Mouse (Mus musculus) adipose tissue, adult 10 weeks (tissue): Measurements from ENCODE around the gene Cd79a. TPM values are rescaled to one million over a fixed set of nuclear protein-coding genes. Genes with fewer than 3 reads are reported as not detected.

Experiments used
- polyA plus RNA-seq: library from polyadenylated mRNA; stranded (reverse); fragments of 350-450 nt; fragmentation: Illumina TruSeq; extraction: RNeasy Lipid Tissue Mini Kit (QIAGEN cat#74804); gene quantifications from one replicate; pipeline ENCODE4 v1.2.3, GENCODE M21; 2014; ENCODE audit warnings: low read depth, low replicate concordance

Gene Cd79a
- polyA plus RNA-seq = 0.69 TPM

GRCm38 (mm10) chr7:24897224-24897623, at the start of gene Cd79a:
TSS of gene Cd79a (plus strand) at chr7:24897381.

GRCm38 (mm10) chr7:24861913-24862312, 35.3 kb upstream of the Cd79a start, which contains the start of gene Gm9844:
TSS of gene Gm9844 (plus strand) at chr7:24862213.

GRCm38 (mm10) chr7:24869532-24870165, 27.5 kb upstream of the Cd79a start, which contains the start of the genes Lypd4 and Dmrtc2:
TSS of gene Lypd4 (minus strand) at chr7:24869941.
TSS of gene Dmrtc2 (plus strand) at chr7:24870057.

GRCm38 (mm10) chr7:24883896-24884692, 13.1 kb upstream of the Cd79a start, which contains the start of gene Rps19:
TSS of gene Rps19 (plus strand) at chr7:24884371.

GRCm38 (mm10) chr7:24902630-24903443, 5.7 kb downstream of the Cd79a start, which contains the start of gene Arhgef1:
TSS of gene Arhgef1 (plus strand) at chr7:24902912.

GRCm38 (mm10) chr7:24944257-24944950, 47.2 kb downstream of the Cd79a start, which contains the start of gene Gm4881:
TSS of gene Gm4881 (minus strand) at chr7:24944494.

Other genes starting within 250 kb of the Cd79a start
- 5.0 TPM for gene Tex101, start 220.7 kb upstream of the Cd79a start, polyA plus RNA-seq
- gene BC049730, start 188.1 kb upstream of the Cd79a start, polyA plus RNA-seq = 1.4 TPM
- gene Gm4763, start 170.5 kb upstream of the Cd79a start, polyA plus RNA-seq = 1.3 TPM
- 1.2 TPM for gene Cd177, start 137.1 kb upstream of the Cd79a start, polyA plus RNA-seq
- gene Ceacam10, start 120.2 kb upstream of the Cd79a start, polyA plus RNA-seq = 509 TPM
- gene Gm9844, start 35.2 kb upstream of the Cd79a start, polyA plus RNA-seq = 1.8 TPM
- gene Lypd4, start 27.4 kb upstream of the Cd79a start, polyA plus RNA-seq = 8.7 TPM
- 1.4 TPM for gene Dmrtc2, start 27.3 kb upstream of the Cd79a start, polyA plus RNA-seq
- 1,055 TPM for gene Rps19, start 13.0 kb upstream of the Cd79a start, polyA plus RNA-seq
- 85.9 TPM for gene Arhgef1, start 5.5 kb downstream of the Cd79a start, polyA plus RNA-seq
- gene Gm4881, start 47.1 kb downstream of the Cd79a start, polyA plus RNA-seq = not detected
- 305 TPM for gene Rabac1, start 75.4 kb downstream of the Cd79a start, polyA plus RNA-seq
- gene Atp1a3, start 108.6 kb downstream of the Cd79a start, polyA plus RNA-seq = 2.9 TPM
- gene Grik5, start 175.0 kb downstream of the Cd79a start, polyA plus RNA-seq = 8.7 TPM
- gene Zfp574, start 175.2 kb downstream of the Cd79a start, polyA plus RNA-seq = 12.5 TPM